Mouse (Mus musculus): ENCODE measurements at regions not wholly inside any gene's neighbourhood (a gene's known extent, or its start where the extent isn't known, plus 50 kb on each side); places are given as distances from the start of the nearest gene placed in this dataset.

DNA sequence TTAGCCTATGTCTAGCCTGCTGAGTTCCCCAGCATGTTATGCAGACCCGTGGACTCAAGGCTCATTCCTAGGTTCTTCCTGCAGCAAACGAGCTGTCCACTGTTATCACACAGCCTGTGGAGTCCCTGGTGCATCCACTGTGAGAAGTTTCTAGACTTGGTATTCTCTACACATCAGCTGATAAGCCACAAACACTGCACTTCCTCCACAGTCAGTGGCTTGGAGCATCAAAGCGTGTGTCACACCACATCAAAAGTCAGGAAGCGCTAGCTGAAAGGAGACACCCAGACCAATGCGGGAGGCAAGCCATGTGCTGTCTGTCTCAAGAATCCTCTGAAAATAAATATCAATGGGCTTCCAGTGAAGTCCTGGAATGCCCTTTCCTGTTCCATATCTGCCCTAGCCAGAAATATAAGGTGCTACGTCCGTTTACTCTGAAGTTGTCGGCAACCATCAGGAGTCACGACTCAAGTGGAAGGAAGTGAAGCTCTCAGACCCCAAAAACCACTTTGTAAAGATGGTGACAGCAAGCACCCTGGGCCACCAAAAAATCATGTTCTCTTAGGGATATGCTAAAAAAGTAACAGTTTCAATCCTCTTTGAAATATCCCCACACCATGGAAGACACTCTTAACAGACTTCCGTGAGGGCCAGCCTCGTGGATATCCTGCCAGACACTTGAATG, 227.7 kb downstream of the Adgrl2 start:
- TF ChIP-seq CTCF (IDR thresholded peaks at IDR 0.05; ENCODE audit: control insufficient read depth, insufficient read depth, insufficient read length) (no peak), USF1 (IDR thresholded peaks at IDR 0.05; ENCODE audit: low read depth) (no peak), MAX (IDR thresholded peaks at IDR 0.05) (no peak), MYOD1 (IDR thresholded peaks at IDR 0.05; ENCODE audit: control insufficient read depth, insufficient read length, low read depth) (no peak), MYOG (IDR thresholded peaks at IDR 0.05; ENCODE audit: control insufficient read depth, extremely low read depth, insufficient read length) (no peak)
